Mouse (Mus musculus) urinary bladder, adult 18-20 months (tissue): Measurements from ENCODE around the gene Myo1d.
"Not testable (repeated sequence)": the region's sequence is repeated elsewhere in the genome, so short reads cannot be mapped to it uniquely, and the experiment has no call there.

Source experiments
- DNase-seq, 2 experiments: peaks; one replicate each; pipeline ENCODE4 v3.0.0; 2022; ENCODE audit warnings: low spot score in 2 of 2, mixed read lengths in 2 of 2

Gene Myo1d

GRCm38 (mm10) chr11:80481409-80482050 lies 298.3 kb downstream of the Myo1d start:
- DNase-seq: no peak

DNA sequence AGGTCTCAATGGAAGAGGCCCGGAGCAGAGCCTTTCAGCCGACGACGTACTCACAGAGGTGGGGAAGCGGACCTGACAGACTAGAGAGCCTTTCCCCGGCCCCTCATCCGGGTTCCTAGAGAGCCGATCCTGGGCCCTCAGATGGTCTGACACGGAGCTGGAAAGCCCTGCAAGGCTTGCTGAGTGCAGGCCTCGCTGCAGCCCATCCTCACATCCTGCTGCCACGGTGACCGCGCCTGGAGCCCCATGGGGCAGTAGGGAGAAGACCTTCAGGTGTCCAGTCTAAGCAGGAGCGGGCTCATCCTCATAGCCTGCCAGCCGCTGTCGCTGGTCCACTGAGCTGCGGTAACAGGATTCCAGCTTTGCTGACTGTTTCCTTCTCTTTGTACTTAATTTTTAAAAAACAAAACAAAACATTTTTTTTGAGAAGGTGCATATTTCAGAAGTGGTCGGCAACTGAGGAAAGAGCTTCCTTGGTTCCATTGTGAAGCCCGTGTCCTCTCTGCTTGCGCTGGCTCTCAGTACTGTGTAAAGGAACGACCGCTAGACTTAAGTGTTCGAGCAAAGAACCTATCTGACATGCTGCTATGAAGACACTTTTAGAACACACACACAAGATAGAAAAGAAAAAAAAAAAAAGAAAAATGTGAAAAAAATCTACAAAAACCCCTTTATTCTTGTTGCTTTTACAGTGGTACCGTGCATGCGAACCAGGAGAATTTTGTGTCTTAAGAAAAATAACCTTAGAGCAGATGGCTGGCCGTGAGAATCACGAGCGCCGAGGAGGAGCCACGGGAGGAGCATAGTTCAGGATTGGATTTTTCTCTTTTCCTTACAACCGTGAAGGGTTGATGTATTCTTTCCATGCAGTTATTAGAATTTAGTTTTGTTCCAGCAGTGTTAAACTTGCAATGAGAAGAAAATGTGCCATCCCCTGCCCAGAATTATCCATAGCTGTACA lies 299.6 kb downstream of the Myo1d start:
- no peak for DNase-seq

GRCm38 (mm10) chr11:80479425-80479824 lies 300.4 kb downstream of the Myo1d start:
- DNase-seq: no peak

- DNase-seq: no peak
Observed at GRCm38 (mm10) chr11:80478694-80479412, 301.0 kb downstream of the Myo1d start.

- peak in 1 of 2 experiments; percentile 23 for DNase-seq
Observed at GRCm38 (mm10) chr11:80477341-80478199, 302.3 kb downstream of the Myo1d start.

DNA sequence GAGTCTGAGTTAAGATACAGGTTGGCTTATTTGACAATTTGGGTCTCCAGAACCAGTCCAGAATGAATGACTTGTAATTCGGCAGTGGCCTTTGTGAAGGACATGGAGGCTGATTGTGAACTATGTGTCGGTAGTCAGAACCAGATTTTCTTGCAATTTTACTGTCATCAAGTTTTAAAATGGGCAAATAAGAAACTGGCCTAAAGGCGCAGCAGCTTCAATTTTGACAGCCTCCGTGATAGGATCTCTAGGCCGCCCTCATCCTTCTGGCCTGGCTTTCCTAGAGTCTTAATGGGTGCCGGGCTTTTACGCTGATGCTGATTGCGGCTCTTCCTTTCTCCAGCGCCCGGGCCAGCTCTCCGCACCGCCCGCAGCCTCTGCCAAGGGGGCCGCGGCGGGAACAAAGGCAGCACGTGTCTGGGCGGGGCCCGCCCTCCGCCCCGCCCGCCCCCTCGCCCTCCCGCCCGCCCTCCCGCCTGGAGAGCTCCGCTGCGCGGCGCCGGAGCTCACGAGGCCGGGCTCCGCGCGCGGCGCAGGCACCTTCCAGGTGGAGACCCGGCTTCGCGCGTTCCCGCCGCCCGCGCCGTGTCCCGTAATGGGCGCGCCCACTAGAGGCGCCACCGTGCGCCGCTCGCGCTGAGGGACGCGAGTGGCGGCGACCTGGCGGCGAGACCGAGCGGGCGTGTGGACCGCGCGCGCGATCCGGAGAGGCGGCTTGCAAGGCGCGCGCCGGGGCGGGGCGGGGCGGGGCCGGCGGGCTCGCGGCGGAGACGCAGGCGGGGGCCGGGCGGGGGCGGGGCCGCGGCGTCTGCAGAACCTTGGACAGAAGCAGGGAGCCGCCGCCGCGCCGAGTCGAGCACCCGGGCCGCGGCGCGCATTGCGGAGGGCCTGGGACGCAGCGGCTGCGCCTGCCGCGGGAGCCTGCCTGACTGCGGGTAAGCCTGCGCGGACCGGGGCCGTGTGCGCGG lies 303.3 kb downstream of the Myo1d start, which contains the start of gene Cdk5r1:
Gene Cdk5r1 (plus strand): TSS at position 802 of the 968 bp plus-strand sequence.
- peak; percentile 63 to 76 for DNase-seq

DNA sequence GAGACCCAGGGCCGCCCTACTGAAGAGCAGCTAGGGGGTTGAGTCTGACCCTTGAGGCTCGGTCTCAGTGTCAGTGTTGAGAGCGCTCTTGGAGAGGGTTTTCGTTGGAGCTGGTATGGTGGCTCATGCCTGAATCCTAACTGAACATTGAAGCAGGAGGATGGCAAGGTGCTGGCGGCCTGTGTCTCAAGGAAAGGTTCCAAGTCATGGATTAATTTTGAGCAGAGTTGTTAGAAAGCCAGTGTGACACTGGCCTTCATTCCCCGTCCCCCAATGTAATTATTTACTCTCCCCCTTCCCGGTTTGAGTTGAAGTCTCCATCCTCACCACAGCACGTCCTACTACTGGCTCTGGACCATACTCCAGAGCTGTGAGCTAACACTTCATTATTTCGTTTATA lies 304.3 kb downstream of the Myo1d start:
- no peak for DNase-seq

GRCm38 (mm10) chr11:80474846-80475245 lies 305.0 kb downstream of the Myo1d start:
- no peak for DNase-seq

- DNase-seq: no peak
Observed at GRCm38 (mm10) chr11:80474175-80474691, 305.6 kb downstream of the Myo1d start.

GRCm38 (mm10) chr11:80471836-80472605 lies 307.8 kb downstream of the Myo1d start:
- DNase-seq: no peak

DNA sequence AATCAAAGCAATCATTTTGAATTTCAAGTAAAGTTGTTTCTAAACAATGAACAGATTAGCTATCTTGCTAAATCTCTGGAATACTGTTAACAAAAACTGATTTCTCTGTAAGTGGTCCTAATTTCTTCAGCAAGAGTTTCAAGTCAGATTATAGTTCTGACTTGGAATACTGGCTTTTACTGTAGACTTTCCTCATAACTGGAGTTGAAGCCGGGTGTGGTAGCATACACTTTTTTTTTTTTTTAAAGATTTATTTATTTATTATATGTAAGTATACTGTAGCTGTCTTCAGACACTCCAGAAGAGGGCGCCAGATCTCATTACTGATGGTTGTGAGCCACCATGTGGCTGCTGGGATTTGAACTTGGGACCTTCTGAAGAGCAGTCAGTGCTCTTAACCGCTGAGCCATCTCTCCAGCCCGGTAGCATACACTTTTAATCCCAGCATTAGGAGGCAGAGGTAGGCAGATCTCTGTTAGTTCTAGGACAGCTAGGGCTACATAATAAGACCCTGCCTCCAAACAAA lies 316.2 kb downstream of the Myo1d start:
- DNase-seq: not testable (repeated sequence)

DNA sequence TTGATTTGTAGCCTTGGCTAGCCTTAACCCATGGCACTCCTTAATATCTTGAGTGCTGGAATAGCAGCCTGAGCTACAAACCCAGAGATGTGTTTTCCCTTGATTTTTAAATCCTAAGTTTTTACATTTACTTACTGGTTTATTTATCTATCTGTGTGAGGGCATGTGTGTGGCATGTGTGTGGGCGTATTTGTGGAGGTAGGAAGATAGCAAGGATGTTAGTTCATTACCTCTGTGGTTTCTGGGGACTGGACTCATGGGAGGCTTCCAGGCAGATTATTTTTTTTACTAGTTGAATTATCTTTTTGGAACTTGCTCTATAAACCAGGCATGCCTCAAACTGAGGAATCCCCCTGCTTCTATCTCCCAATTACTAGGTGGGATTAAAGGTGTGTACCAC lies 326.6 kb downstream of the Myo1d start:
- no peak for DNase-seq

DNA sequence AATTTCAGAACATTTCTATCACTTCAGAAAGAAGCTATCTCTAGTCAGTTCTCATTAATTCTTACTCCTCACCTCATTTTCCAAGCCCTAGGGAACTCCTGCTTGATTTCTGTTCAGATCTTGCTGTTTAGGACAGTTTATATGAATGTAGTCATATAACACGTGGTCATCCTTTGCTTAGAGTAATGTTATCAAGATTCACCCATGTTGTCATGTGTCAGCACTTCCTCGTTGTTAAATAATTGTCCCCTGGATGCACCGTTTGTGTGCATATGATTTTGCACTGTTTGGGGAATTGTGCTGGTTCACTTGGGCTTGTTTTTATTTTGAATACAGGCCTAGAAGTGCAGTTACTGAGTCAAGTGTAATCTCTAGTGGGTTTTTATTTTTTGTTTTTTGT lies 327.6 kb downstream of the Myo1d start:
- DNase-seq: no peak

DNA sequence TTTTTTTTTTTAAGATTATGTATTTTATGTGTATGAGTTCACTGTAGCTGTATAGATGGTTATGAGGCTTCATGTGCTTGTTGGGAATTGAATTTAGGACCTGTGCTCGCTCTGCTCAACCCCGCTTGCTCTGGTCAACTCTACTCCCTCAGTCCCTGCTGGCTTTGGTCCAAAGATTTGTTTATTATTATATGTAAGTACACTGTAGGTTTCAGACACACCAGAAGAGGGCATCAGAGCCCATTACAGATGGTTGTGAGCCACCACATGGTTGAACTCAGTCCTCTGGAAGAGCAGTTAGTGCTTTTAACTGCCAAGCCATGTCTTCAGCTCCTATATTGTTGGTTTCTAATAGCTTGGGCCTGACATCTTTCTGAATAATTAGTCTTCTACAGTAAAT lies 330.0 kb downstream of the Myo1d start:
- DNase-seq: no peak

- no peak for DNase-seq
Observed at GRCm38 (mm10) chr11:80446916-80447315, 332.9 kb downstream of the Myo1d start.
